Mouse (Mus musculus) stomach, embryonic 15.5 days (tissue): Measurements from ENCODE around the gene Pdyn. TPM values are rescaled to one million over a fixed set of nuclear protein-coding genes. Genes with fewer than 3 reads are reported as not detected.

Experiments
- ATAC-seq: fragments of 200-750 bp; cut with Nextera tagmentation; 2 replicates; pipeline ENCODE4 v1.8.0; 2017; ENCODE audit warnings: low read depth, moderate number of reproducible peaks, moderate TSS enrichment; ENCODE audit not compliant: insufficient read depth, low FRiP score
- H3K27ac ChIP-seq: fragments of 300-500 bp; sonication (generic); 2 replicates; pipeline ENCODE4 v1.5.1; 2015; ENCODE audit warnings: mild to moderate bottlenecking, inconsistent platforms
- H3K27me3 ChIP-seq: fragments of 300-500 bp; sonication (generic); replicated peaks from 2 replicates; pipeline ENCODE4 v1.6.1; 2015; ENCODE audit warnings: inconsistent platforms
- H3K36me3 ChIP-seq: fragments of 300-500 bp; sonication (generic); 2 replicates; pipeline ENCODE4 v1.6.1; 2015; ENCODE audit warnings: inconsistent platforms
- H3K4me1 ChIP-seq: fragments of 300-500 bp; sonication (generic); 2 replicates; pipeline ENCODE4 v1.6.1; 2015; ENCODE audit warnings: inconsistent platforms
- H3K4me2 ChIP-seq: fragments of 300-500 bp; sonication (generic); 2 replicates; pipeline ENCODE4 v1.6.1; 2015; ENCODE audit warnings: mild to moderate bottlenecking, inconsistent platforms
- H3K4me3 ChIP-seq: fragments of 300-500 bp; sonication (generic); replicated peaks from 2 replicates; pipeline ENCODE4 v1.5.1; 2015; ENCODE audit warnings: inconsistent platforms
- H3K9ac ChIP-seq: fragments of 300-500 bp; sonication (generic); 2 replicates; pipeline ENCODE4 v1.6.1; 2015; ENCODE audit warnings: inconsistent platforms
- H3K9me3 ChIP-seq: fragments of 300-500 bp; sonication (generic); 2 replicates; pipeline ENCODE4 v1.6.1; 2016; ENCODE audit warnings: inconsistent platforms
- WGBS: fragments of 180-500 bp; shearing (Covaris S2); methylation state at CpG from one replicate; pipeline ENCODE4 v1.1.7; 2015; 5-methylcytosine and 5-hydroxymethylcytosine counted together
- polyA plus RNA-seq: library from polyadenylated mRNA; unstranded; fragments of >200 nt; fragmentation: Nextera tagmentation; extraction: Ambion mirVana; gene quantifications from 2 replicates; pipeline ENCODE4 v1.2.1, GENCODE M21; 2015

The Pdyn gene
- polyA plus RNA-seq, 1 experiment from 2014 or later, result 0.26 TPM

DNA sequence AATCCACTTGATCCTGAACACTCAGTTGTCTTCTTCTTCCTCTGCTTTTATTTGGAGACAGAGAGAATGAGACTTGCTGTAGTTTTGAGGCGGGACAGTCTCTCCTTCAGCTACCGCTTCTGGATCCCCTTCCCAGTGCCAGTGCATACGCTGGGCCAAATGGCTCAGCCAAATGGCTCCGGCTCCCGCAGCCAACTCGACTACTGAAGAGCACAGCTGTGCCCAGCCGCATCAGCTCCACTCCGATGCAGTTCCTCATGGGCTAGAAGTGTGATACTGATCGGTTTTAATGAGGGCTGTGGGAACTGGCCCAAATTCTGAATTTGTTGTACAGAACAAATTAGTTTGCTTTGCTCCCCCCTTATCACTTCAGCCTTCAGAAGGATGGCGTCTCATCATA, 12.7 kb downstream of the Pdyn start:
- Histone ChIP-seq H3K9me3 (no peaks in the 10 kb centered on the region), H3K27me3 (no peaks in the 10 kb centered on the region), H3K9ac (no peak overlapping the region), H3K4me2 (no peak overlapping the region), H3K27ac (no peak overlapping the region), H3K36me3 (no peaks in the 10 kb centered on the region), H3K4me1 (no peaks in the 10 kb centered on the region), H3K4me3 (no peak overlapping the region)
- no peak for ATAC-seq
- WGBS, result 53% methylated on average over 10 of the region's 10 CpGs

DNA sequence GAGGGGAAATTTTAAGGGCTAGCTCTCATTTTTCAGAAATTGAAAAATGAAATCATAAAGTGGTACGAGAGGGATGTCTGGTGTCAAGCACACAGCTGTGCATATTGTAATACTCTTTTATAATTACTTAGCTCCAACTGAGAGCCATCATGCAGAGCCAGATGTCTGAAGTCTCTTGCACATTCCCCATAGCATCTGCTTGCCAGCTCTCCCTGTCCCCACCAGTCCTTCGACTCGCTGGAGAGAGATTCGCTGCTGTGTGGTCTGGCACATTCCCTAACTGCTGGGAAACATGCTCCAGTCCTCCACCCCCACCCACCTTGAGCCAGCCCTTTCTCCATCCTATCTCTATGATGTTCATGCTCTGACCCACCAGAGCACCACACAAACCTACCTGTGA, 15.6 kb downstream of the Pdyn start:
- Histone ChIP-seq H3K4me3 (no peak overlapping the region), H3K36me3 (no peaks in the 10 kb centered on the region), H3K27me3 (no peaks in the 10 kb centered on the region), H3K9ac (no peak overlapping the region), H3K9me3 (no peaks in the 10 kb centered on the region), H3K4me1 (no peaks in the 10 kb centered on the region), H3K27ac (no peak overlapping the region), H3K4me2 (no peak overlapping the region)
- ATAC-seq, result no peak
- WGBS, result 57% methylated on average over 4 of the region's 4 CpGs

DNA sequence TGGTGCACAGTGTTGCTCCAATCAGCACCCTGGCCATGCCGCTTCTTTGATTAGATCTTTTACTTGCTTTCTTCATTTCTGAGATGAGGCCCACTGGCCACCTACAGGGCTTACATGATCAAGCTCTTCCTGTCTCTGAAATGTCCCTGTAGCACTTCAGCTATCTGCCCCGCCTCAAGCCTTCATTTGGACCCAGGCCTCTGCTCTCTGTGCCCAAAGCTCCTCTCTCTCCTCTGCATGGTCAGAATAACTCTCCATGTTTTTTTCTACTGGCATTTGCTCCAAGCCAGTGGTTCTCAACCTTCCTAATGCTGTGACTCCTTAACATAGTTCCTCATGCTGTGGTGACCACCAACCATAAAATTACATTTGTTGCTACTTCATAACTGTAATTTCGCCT, 19.4 kb downstream of the Pdyn start:
- Histone ChIP-seq H3K9ac (no peak overlapping the region), H3K4me1 (no peaks in the 10 kb centered on the region), H3K27me3 (no peaks in the 10 kb centered on the region), H3K4me2 (no peak overlapping the region), H3K4me3 (no peak overlapping the region), H3K36me3 (no peaks in the 10 kb centered on the region), H3K9me3 (no peaks in the 10 kb centered on the region), H3K27ac (no peak overlapping the region)
- 88% methylated on average over 3 of the region's 3 CpGs for WGBS
- no peak for ATAC-seq

- H3K4me3 ChIP-seq, result no peak overlapping the region
- no peak for ATAC-seq
- 71% methylated on average over 5 of the region's 5 CpGs for WGBS
- no peaks in the 10 kb centered on the region for H3K9me3 ChIP-seq
- H3K4me1 ChIP-seq, result no peaks in the 10 kb centered on the region
- no peak overlapping the region for H3K9ac ChIP-seq
- no peaks in the 10 kb centered on the region for H3K36me3 ChIP-seq
- H3K27me3 ChIP-seq, result no peaks in the 10 kb centered on the region
- H3K4me2 ChIP-seq, result no peak overlapping the region
- H3K27ac ChIP-seq, result no peak overlapping the region
Measured at GRCm38 (mm10) chr2:129679066-129679465, 20.6 kb downstream of the Pdyn start.

GRCm38 (mm10) chr2:129677664-129678063, 22.0 kb downstream of the Pdyn start:
- H3K27ac ChIP-seq, result no peak overlapping the region
- H3K36me3 ChIP-seq, result no peaks in the 10 kb centered on the region
- no peak overlapping the region for H3K9ac ChIP-seq
- WGBS, result 52% methylated on average over 2 of the region's 2 CpGs
- no peak overlapping the region for H3K4me2 ChIP-seq
- H3K9me3 ChIP-seq, result no peaks in the 10 kb centered on the region
- no peak overlapping the region for H3K4me3 ChIP-seq
- H3K27me3 ChIP-seq, result no peaks in the 10 kb centered on the region
- no peak for ATAC-seq
- H3K4me1 ChIP-seq, result no peaks in the 10 kb centered on the region

GRCm38 (mm10) chr2:129674935-129675634, 24.6 kb downstream of the Pdyn start:
- WGBS, result 26% methylated on average over 13 of the region's 13 CpGs
- Histone ChIP-seq H3K27ac (no peak overlapping the region), H3K27me3 (no peaks in the 10 kb centered on the region), H3K4me2 (no peak overlapping the region), H3K9me3 (no peaks in the 10 kb centered on the region), H3K4me3 (no peak overlapping the region), H3K36me3 (no peaks in the 10 kb centered on the region), H3K9ac (no peak overlapping the region), H3K4me1 (no peaks in the 10 kb centered on the region)
- no peak; the same call in 1 of the 2 replicates for ATAC-seq

DNA sequence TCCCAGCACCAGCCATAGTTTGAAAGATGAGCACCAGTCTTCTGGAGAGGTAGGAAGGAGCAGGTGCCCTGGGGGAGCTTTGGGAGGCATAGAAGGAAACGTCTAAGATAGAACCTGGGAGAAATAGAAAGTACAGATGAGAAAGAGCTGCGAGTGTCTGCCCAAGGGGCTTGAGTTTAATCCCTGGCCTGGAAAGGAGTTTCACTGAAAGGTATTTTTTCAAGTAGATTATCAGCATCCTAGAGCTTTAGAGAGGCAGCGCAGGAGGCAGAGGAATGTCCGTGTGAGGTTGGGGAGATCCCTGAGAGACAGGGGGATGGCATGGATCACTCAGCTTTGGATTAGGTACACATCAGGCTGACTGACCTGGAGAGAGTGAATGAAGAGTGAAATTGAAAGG, 27.7 kb downstream of the Pdyn start:
- no peak overlapping the region for H3K4me2 ChIP-seq
- H3K36me3 ChIP-seq, result no peaks in the 10 kb centered on the region
- H3K27ac ChIP-seq, result no peak overlapping the region
- no peak overlapping the region for H3K9ac ChIP-seq
- H3K9me3 ChIP-seq, result no peaks in the 10 kb centered on the region
- no peak overlapping the region for H3K4me3 ChIP-seq
- H3K4me1 ChIP-seq, result no peaks in the 10 kb centered on the region
- 70% methylated on average over 4 of the region's 4 CpGs for WGBS
- H3K27me3 ChIP-seq, result no peaks in the 10 kb centered on the region
- no peak for ATAC-seq

DNA sequence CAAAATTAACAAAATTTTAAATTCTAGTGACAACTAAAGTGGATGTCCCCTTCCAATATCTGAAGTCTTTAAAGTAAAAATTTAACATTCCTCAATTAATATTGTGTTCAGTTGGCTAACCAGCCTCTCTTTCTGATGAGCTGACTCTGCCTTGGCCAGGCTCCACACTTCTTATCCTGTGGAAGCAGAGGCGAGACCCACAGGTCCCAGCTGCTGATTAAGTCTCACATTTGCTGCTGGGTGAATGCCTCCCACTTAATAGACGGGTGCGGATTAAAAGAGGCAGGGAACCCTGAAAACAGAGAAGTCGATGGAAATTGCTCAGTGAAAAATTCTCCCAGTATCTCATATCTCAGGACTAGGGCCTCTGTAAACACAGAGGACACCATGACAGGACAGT, 37.2 kb downstream of the Pdyn start:
- WGBS, result 77% methylated on average over 4 of the region's 4 CpGs
- ATAC-seq, result no peak
- Histone ChIP-seq H3K4me1 (no peaks in the 10 kb centered on the region), H3K27me3 (no peaks in the 10 kb centered on the region), H3K4me3 (no peak overlapping the region), H3K27ac (no peak overlapping the region), H3K36me3 (no peaks in the 10 kb centered on the region), H3K9ac (no peak overlapping the region), H3K9me3 (no peaks in the 10 kb centered on the region), H3K4me2 (no peak overlapping the region)

GRCm38 (mm10) chr2:129660020-129660419, 39.6 kb downstream of the Pdyn start:
- WGBS, result 65% methylated on average over 6 of the region's 6 CpGs
- ATAC-seq, result no peak

GRCm38 (mm10) chr2:129658796-129659195, 40.8 kb downstream of the Pdyn start:
- Histone ChIP-seq H3K4me3 (no peak overlapping the region), H3K9ac (no peak overlapping the region), H3K4me1 (no peaks in the 10 kb centered on the region), H3K36me3 (no peaks in the 10 kb centered on the region), H3K27ac (no peak overlapping the region), H3K4me2 (no peak overlapping the region), H3K27me3 (no peaks in the 10 kb centered on the region), H3K9me3 (no peaks in the 10 kb centered on the region)
- WGBS, result 75% methylated on average over 4 of the region's 4 CpGs
- ATAC-seq, result no peak

More at GRCm38 (mm10) chr2:129660020-129660419, 39.6 kb downstream of the Pdyn start:
- H3K9ac ChIP-seq, result no peak overlapping the region
- H3K4me3 ChIP-seq, result no peak overlapping the region
- H3K27me3 ChIP-seq, result no peaks in the 10 kb centered on the region
- no peaks in the 10 kb centered on the region for H3K9me3 ChIP-seq
- H3K27ac ChIP-seq, result no peak overlapping the region
- H3K36me3 ChIP-seq, result no peaks in the 10 kb centered on the region
- H3K4me2 ChIP-seq, result no peak overlapping the region
- H3K4me1 ChIP-seq, result no peaks in the 10 kb centered on the region

DNA sequence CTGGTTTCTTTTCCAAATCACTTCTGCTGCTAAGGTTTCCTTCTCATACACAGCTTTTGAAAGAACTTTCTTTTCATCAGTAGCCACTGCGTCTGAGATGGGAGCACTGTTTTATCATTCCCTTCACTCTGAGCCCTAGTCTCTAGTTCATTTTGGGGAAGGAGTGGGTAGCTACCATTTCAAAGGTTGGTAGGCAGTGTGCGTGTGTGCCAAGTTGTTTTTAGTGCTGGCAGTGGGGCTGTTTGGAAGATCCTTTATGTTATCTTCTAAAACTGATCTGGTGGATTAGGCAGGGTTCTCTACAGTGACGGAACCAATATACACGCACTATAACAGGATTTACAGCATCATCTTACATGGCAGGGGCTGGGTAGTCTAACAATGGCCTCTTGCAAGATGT, 44.6 kb downstream of the Pdyn start:
- WGBS, result 89% methylated on average over 4 of the region's 4 CpGs
- no peak for ATAC-seq
- Histone ChIP-seq H3K36me3 (no peaks in the 10 kb centered on the region), H3K9ac (no peak overlapping the region), H3K4me3 (no peak overlapping the region), H3K4me1 (no peaks in the 10 kb centered on the region), H3K4me2 (no peak overlapping the region), H3K27ac (no peak overlapping the region), H3K27me3 (no peaks in the 10 kb centered on the region), H3K9me3 (no peaks in the 10 kb centered on the region)

DNA sequence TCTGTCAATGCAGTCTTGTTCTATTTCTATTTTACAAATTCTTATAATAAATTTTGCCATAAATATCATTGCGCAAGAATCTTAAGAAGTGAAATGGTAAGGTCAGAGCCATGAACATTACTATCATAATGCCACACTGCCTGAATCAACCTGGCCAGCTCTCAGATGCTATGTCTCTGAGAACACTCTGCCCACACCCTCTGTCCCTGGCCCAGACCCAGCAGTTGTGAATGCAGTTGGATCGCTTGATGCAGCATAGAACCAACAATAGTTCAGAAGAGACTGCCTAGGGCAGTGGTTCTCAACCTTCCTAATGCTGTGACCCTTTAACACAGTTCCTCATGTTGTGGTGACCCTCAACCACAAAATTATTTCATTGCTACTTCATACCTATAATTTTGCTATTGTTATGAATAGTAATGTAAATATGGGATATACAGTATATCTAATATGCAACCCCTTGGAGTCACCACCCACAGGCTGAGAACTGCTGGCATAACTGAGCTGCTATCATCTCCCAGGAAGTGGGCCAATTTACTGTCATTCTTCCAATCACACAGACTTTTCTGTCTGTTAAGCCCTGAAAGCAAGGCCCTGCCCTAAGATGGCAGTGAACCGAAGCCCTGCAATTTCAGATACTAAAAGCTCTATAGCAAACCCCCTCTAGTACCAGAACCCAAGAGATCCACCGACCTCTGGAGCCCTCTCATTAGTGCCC, 45.3 kb downstream of the Pdyn start:
- Histone ChIP-seq H3K4me1 (no peaks in the 10 kb centered on the region), H3K4me2 (no peak overlapping the region), H3K36me3 (no peaks in the 10 kb centered on the region), H3K4me3 (no peak overlapping the region), H3K9ac (no peak overlapping the region), H3K9me3 (no peaks in the 10 kb centered on the region), H3K27ac (no peak overlapping the region), H3K27me3 (no peaks in the 10 kb centered on the region)
- no peak for ATAC-seq
- WGBS, result 79% methylated on average over 4 of the region's 4 CpGs
